Mouse (Mus musculus) spleen, postnatal 10 days (tissue): ENCODE measurements around the gene Runx3.

Experiments used
- DNase-seq, 2 experiments: peaks; one replicate each; pipeline ENCODE4 v3.0.0; 2021 to 2022; ENCODE audit warnings: low spot score in 2 of 2

The Runx3 gene

DNA sequence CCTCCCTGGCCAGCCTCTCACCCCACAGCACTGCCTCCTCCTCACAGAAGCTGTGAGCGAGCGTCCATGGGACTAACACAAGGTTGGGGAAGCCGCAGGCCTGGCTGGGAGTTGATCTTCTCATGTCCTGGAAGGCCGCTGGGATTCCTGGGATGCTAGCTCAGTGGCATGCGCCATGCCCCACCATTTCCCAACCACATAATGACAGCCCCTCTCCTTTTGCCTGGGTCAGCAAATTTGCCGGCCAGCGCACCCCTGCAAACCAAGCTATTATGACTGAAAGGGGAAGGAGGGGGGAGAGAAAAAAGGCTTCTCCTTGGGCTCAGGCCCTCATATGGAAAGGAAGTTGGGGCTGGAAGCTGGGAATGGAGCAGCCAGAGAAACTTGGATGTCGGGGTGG is 6.8 kb upstream of the Runx3 start:
- no peak for DNase-seq

DNA sequence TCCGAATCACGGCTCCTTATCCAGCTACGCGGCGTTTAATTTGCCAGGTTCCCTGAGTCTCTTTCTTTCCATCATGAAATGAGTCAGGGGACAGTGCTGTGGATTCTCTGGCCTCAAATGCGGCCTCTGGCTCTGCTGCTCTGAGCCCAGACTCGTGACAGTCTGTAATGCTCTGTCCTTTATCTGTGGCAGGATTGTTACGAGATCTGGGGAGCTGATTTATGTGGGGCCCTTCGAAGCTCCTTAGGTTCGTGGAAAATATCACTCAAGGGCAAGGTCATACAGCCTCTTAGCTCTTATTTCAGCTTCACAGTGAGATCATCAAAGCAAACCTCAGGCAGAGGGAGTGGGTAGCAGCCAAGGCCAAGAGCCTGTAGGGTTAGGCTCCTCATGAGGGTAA is 6.2 kb upstream of the Runx3 start:
- no peak for DNase-seq

DNA sequence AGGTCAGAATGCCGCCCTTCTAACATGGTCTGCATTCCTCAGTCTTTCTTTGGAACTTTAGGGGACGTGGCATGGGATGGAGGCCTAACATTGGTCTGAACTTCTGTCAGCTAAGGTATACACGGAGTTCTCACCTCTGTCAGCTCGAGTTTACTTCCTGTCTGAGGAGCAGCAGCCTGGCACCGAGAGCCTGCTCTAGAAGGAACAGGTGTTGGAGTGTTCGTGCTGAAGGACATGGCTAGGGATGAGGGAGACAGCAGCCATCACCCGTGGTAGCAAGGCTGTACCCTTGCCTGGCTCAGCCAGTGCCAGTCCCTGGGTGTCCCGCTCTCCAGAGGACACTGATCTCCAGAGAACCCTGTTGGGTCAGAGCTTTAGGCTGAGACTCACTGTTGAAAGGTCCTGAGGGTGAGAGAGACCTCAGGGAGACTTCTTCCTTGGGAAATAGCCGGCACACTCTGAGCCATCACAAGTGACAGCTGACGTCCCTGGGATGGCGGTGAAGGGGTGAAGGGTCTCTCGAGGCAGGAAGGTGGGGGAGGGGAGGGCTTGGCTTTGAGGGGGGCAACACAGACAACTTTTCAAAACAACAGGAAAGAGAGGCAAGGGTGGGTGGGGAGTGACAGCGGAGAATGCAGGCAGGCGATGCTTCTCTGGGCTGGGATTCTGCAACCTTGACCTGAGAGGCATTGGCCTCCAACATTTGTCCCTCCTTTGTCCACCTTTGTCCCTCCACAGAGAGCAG is 4.9 kb upstream of the Runx3 start:
- no peak for DNase-seq

DNA sequence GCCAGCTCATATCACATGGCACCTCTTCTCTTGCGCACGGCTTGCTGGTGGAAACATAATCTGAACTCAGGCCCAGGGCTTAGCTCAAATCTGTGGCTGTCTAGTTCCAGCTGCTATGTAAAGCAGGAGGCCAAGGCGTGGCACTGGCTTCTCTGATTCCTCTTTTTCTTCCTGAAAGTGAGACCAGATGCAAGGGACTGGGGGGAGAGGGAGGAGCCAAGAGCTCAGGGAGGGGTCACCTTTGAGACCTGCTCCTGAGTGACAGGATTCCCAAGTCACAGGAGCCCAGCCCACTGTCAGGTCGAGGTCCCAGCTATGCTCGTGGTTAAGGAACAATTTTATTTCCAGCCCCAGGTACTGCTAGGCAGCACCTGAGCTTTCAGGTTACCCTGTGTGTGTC is 4.1 kb upstream of the Runx3 start:
- no peak for DNase-seq

DNA sequence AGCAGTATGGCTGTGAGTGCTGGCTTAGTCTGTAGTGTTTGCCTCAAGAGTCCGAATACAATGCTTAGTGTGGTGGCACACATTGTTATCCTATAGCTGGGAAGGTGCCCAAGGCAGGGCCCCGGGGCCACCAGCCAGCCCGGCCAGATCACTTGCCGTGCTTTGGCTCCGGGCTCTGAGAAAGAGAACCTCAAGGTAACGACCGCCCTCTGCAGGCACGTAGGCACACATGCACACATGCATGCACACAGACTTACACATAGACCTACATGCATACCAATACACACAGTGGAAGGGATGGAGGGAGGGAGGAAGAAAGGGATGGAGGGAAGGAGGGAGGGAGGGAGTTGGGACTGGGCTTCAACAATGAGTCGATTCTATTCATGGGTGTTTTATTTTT is 2.6 kb upstream of the Runx3 start:
- DNase-seq, result no peak

DNA sequence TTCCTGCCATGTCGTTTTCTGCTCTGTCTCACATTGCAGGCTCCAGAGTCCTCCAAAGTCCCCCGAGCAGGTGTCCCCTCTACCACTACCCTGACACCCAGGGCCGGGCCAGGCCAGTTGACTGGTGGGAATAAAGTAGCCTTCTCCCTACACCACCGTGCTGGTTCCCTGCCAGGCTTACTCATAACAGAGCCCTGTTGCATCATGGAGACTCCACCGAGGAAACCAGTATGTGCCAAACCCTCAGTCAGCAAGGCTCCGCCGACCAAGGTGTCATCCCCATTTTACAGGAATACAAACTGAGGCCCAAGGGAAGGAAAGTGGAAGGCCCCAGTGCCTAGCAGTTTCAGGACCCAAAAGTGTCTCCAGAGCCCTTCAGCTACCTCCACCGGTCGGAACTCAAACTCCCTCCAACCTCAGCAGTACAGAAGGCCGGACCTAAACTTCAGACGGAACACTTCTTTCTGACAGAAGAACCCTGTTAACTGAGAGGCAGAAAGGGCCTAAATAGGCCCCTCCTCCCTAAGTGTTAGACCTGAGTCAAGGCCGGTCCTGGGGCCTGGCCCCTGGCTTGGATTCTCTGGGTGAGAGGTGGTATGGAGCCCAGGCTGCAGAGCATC is 1.5 kb upstream of the Runx3 start:
- DNase-seq, result no peak

DNA sequence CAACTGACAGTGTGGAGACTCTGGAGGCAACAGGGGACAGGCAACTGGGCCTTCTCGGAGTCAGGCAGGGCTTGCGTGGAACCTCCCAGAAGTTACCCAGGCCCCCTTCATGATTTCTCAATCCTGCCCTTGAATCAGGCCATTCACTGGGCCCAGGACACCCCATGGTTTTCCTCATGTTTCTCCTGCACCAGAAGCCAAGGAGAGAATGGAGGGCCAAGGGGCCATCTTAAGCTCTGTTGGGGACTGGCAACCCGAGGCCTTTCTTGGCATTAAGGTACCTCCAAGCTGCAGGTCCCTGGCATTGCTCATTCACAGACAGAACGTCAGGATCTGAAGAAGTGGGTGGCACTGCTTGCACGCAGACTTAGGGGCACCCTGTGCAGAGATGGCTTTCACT is 3.3 kb downstream of the Runx3 start:
- no peak for DNase-seq

DNA sequence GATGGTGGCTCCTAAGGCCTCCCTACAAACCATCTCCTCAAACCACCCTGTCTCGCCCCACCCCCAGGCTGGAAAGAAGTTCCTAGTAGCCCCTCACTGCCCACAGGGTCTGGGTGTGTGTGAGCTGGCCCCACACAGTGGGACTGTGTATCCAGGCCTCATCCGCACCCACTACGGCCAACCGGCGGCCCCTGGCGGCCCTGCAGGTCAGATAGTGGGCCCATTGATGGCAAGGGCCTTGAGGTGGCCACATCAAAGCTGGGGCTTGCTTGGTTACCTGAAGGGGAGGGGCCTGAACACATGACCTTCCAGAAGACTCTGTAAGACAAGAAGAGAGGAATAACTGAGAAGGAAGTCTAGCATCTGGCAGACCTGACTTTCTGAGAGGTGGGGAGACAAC is 4.3 kb downstream of the Runx3 start:
- DNase-seq, result no peak

DNA sequence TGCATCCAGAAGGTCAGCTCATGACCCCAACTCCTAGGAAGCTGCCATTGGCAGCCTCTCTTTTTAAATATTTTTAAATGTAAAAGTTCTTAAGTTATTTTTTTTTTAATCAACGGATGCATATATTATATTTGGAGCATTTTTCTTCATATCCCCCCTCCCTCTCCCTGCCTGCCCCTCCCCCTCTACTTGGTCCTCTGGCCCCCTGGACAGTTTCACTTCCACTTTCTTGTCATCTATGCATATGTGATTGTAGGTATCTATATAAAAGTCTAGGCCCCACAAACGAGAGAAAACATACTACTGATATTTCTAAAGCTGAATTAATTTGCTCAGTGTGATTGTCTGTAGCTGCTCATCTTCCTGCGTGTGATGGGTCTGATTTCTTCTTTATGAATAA is 4.7 kb downstream of the Runx3 start:
- no peak for DNase-seq

DNA sequence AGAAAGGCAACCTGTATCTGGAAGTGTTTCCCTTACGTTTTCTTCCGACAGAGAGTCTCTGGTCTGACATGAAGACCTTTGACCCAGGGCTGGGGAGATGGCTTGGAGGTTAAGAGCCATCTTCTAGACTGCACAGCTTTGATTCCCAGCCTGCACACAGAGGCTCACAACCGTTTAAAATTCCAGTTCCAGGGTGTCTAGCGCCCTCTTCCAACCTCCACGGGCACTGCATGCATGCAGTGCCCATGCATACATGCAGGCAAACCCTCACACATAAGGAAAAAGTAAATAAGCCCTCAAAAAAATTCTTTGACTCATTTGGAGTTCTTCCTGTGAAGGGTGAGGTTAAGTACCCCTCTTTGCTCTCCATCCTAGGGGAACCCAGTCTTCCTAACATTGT is 5.9 kb downstream of the Runx3 start:
- no peak for DNase-seq

DNA sequence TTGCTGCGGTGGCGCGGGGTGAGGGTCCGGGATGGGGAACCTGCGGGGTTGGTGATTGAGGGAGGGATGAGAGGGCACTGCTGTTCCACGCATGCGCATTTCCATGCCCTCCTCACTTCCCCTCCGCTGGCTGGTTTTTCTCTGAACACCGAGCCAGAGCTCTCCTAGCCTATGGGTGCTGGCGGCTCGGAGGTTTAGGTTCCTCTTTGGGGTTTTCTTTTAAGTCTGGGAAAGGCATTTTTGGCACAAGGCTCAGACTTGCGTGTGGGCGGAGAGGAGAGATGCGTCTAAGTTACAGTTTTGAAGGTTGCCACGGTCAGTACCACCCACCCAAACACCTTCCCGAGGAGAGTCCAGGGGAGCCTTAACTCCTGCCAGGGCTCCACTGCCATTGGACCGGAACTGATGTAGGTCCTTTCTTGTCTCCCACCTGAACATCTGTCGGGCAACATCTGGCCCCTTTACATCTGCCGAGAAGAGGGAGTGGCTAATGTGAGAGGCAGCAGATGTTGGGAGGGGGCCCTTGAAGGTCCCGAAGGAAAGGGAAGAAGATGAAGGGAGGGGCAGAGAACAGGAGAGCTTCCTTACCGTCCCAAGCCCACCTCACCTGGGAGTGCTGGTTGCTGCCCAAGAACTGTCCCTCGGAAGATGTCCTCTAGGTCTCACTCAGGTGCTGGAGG is 8.5 kb downstream of the Runx3 start:
- DNase-seq, result peak in 1 of 2 experiments; percentile 48

DNA sequence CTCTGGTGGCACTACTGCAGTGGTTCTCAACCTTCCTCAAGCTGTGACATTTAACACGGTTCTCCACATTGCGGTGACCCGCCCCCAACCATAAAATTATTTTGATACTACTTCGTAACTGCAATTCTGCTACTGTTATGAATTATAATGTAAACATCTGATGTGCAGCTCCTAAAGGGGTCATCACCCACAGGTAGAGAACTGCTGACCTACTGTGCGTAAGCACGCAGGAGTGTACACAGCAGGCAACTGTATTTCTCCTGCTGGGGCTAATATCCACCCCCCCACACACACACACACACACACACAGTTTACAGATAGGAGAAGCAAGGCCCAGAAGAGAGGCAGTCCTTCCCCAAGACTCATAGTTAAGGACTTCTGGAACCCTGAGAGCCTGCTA is 9.7 kb downstream of the Runx3 start:
- no peak for DNase-seq

DNA sequence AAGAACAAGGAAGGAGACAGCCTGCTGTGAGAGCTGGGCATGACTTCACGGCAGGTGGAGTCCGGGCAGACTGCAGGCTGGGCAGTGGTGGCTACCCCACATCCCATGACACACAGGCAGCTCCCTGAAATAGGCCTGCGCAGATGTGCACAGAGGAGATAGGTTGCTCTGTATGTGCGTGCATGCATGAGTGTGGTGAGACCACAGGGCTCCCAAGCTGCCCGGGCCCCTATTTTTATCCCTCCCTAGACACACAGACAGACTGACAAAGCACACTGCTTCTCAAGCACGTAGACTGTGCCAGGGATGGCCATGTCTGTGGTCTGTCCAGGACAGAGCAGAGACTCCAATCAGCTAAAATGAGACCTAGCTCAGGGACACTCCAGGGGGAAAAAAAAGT is 10.7 kb downstream of the Runx3 start:
- no peak for DNase-seq

DNA sequence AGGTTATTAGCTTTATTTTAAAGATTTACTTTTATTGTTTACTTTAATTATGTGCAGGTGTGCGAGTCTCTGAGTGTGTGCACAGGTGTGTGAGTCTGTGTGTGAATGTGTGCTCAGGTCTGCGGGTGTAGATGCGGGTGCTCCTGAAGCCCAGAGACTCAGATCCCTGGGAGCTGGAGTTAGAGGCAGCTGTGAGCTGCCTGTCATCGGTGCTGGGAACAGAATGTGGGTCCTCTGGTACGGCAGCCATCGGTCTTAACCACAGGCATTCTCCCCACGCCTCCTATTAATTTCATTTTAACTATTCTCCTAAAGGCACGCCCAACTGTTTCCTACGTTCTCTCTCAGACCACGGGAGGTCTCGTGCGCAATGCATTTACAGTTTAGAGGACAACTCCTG is 12.3 kb downstream of the Runx3 start:
- DNase-seq, result no peak

DNA sequence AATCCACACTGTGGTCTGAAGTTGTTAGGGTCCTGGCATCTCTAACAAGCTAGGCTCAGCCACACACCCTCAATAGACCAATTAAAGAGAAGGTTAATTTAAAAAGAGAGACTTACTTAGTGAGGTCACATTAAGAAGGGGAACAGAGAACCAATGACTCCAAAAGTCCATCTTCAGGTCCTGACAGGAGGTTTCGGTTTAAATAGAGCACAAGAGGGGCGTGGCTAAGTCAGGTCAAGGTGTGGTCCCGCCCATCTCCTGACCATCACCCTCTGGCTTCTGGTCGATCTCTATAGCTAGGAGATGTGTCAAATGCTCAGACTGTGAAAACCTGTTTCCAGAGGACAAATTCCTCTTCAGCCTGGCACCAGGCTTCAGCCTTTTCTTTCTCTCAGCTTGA is 13.3 kb downstream of the Runx3 start:
- no peak for DNase-seq

DNA sequence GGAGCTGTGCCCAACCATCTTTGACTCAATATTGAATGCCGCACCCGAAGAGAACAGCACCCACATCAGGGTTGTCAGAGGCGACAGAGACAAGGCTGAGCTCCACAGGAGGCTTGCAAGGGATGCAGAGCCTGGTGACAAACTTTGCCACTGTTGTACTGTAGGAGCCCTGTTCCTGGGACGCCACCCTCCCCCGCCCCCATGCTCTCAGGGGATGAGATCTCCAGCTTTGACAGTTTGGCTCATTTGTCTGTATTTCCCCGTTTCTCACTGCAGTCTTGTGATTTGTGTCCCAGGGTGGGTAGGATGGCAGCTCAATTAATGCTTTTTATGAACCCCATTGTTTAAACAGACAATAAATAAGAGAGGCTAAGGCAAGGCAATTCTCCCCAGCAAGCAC is 14.9 kb downstream of the Runx3 start:
- DNase-seq, result no peak

DNA sequence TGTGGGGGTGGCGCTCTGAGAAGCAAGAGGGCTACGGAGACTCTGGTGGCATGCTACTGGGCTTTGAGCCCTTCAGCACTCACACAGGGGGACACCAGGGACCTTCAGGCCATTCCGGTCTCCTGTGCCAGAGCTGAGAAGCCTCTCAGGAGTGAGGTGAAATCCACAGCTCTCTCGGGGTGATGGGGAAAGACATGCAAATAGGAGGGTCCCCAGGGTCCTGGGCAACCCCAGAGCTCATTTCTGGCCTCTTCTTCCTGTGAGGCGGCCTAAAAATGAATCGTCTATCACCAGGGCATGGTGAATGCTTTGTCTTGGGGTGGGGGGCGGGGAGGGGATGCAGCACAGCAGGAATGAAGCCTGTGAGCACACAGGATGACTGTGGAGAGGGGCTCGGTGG is 15.8 kb downstream of the Runx3 start:
- no peak for DNase-seq

DNA sequence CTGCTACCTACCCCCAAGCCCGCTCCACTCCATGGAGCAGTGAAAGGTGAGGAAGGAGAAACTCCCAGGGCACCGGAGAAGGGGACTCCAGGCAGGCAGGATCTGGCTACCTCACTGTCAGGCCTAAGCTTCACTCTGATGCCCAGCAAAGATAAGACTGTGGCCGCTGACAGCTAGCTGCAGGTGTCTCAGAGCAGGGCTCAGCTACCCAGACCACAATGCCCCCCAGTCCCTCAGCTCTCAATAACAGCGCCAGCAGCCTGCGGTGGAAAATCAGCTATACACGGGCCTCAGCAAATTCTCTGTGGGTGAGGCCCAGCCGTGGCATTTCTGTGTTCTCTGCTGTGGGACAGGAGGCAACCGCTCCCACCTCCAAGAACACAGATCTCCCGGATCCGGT is 16.2 kb downstream of the Runx3 start:
- DNase-seq, result no peak

DNA sequence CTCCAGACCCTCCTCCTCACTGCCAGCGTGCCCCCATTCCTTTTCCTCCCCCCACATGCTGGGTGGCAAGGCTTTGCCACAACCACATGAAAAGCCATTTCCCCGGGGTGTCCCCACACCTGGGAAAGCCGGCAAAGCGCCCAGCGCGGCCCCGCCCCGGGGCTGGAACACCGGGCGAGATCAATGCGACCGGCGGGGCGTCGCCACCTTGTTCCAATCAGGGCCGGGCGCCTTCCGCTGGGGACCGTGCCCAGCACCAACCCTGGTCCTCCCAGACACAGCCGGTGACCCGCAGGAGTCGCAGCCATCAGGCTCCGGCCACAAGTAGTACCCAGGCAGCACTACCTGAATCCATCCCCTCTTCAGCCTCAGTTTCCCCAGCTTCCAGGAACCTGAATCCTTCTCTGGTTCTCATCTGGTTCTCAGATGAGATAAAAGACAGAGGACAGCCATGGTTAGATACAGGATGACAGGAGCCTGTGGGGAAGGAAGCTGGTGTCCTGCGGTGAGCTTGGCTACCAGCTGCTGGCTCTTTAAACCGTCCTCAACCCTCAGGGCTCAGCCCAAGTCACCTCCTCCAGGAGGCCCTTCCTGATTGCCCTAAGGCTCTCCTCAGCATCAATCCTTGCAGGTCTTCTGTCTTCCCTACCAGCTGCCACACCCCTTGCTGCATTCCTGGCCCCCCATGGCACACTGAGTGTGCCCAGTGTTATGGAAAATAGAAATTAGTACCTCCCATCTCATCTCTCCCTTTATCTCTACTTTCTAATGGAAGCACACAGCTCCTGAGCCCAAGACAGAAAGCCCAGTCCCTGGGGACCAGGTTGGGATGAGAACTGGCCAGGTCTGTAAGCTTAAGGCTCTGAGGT is 20.4 kb downstream of the Runx3 start:
- no peak for DNase-seq

DNA sequence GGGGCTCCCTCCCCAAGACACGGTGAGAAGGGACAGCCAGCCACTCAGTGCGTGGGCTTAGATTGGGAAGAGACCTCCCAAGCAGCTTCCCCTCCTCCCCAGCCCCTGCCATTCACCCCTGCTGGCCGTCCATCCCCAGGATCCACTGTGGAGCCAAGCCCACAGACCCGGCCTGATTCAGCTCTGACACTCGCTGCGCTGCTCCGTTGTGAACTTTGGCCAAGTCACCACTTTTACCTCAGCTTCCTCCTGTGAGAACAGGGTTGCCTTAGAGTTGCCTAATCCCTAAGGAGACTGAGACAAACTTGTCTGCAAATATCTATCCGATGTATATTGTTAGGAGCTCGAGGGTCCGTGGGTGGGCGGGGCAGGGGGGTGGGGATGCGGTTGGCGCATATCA is 21.3 kb downstream of the Runx3 start:
- no peak for DNase-seq

DNA sequence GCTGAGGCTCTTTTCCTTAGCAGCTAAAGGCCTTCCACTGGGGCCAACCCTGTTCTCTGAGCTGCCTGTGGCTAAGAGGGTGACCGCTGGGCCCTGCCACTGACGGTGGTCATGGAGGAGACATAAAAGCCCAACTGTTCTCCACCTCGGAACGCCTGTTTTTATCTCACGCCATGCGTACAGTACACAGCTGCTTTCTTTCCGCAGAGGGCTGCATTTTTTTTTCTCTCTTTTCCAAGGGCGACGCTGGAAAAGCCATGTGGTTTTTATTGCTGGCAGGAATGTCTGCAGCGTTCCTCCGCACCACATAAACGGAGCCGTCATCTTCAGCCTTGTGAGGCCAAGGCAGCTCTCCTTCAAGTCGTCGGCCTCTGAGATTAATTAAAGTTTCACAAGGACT is 26.3 kb downstream of the Runx3 start:
- no peak for DNase-seq

DNA sequence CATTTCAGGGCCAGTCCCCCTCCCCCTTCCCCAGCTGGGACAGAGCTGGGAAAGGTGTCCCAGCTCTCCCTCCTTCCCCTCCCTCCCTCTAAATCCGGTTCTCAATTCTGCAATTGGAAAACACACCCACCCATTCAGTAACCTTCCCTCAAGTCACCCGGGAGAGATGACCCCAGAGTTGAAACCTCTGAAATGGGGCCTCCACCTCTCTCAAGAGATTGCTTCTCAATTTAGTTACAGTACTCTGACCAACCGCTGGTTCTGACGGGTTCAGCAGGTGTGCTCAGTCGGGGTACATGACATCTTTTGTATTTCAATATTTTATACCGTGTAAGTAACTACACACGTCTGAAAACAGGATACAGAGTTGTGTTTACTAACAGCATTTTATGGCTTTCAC is 28.2 kb downstream of the Runx3 start:
- DNase-seq, result no peak
